Mouse (Mus musculus): ENCODE measurements around the gene Rab5b.

Rab5b gene

GRCm38 (mm10) chr10:128699611-128700010 lies 3.5 kb upstream of the Rab5b start:
- DNase-seq (ENCODE audit: inconsistent age in 2 of 2, low spot score in 1 of 2) = no peak

DNA sequence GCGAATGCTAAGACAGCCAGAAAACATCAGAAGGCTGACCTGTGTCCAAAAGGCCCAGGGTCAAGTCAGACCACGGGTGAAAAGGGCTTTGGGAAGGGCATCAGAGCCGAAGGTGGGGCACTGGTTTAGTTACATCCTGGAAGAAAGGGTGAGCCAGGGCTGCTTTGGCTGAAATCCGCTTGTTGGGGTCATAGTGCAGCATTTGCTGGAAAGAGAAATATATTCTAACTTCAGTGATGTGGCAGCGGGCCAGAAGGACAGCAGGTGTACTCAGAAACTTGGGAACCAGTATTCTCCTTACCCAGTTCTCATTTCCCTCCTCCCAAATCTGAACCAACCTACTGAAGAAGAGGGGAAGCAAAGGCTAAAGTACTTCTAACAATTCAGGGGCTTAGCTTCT lies 2.9 kb upstream of the Rab5b start:
- DNase-seq (ENCODE audit: inconsistent age in 2 of 2, low spot score in 1 of 2) = no peak

DNA sequence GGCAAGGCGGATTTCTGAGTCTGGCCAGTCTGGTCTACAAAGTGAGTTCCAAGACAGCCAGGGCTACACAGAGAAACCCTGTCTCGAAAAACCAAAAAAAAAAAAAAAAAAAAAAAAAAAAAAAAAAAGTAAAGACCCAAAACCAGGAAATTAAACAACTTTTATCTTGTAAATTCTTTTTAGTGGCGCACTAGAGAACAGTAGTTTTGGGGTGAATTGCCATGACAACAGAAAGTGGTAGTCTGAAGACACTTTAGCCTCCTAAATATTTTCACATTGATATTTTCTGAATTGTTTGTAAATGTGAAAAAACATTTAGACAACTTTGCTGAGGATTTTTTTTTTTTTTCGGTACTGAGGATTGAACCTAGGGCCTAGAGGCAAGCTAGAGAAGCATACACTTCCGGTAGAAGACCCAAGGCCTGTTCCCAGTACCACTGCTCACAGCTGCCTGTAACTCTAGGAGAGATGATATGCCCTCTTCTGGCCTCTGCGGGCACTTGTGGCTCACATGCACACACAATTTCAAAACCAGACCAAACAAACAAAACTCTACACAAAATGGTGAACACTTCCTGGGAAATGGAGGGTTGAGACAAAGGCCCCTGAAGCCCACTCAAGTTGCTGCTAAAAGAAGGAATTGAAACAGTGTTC lies 1.1 kb upstream of the Rab5b start:
- no peak for DNase-seq (ENCODE audit: inconsistent age in 2 of 2, low spot score in 1 of 2)

GRCm38 (mm10) chr10:128695411-128695991 lies 563 bp downstream of the Rab5b start:
- DNase-seq (ENCODE audit: inconsistent age in 2 of 2, low spot score in 1 of 2) = peak in 1 of 2 experiments; percentile 25

DNA sequence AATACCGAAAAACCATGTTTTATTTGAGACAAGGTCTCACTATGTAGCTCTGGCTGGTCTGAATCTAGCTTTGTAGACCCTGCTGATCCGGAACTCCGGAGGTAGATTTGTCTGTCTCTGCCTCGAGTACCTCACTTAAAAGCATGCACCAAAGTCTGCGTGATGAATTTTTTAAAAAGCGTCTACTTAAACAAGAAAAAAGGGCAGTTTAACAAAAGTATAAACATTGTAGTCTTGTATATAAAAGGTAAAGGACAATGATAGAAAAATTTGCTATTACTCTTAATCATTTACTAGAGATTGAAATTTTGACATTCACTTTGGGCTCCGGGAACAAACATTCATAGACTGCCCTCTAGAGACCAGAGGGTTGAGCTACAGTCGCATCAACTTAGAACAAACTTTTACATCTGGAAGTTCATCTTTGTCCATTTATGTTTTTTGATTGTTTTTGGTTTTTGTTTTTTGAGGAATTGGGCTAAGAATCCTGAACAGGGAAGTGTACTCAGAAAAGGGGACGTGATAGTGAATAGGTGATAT lies 21.5 kb downstream of the Rab5b start:
- peak in 1 of 2 experiments; percentile 75 for DNase-seq (ENCODE audit: inconsistent age in 2 of 2, low spot score in 1 of 2)

DNA sequence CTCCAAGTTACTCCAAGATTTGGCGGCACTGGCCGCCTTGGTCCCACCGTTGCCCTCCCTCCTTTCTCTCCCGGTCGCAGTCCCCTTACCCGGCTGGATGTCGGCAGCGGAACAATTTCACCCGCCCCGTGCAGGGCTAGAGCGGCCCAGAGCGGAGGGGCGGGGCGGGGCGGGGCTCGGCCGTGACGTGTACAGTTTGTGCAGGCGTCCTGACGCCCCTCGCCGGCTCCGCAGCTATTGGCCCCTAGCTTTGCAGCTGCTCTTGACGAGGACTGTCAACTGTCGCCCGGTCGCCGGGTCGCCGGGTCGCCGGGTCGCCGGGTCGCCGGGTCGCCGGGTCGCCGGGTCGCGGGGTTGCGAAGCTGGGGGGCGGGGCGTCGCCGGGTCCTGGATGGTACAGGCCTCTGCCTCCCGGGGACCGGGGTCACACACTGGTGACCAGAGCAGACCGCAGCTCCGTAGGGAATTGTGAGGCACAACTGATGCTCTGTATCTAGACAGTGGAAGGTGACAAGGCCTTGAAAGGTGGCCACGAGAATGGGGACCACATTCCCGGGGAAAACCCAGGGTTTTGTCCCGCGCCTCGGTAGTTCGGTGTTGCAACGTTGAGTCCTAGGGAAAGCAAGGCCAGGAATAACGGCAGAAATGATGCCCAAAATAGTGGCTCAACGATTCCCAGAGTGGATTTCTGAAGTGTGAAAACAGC lies 22.1 kb downstream of the Rab5b start, which contains the start of gene Suox:
Gene Suox (minus strand): TSS at position 311 of the 706 bp plus-strand sequence.
- DNase-seq (ENCODE audit: inconsistent age in 2 of 2, low spot score in 1 of 2) = peak; percentile 87 to 96

- DNase-seq (ENCODE audit: inconsistent age in 2 of 2, low spot score in 1 of 2) = no peak
These were observed 24.9 kb downstream of the Rab5b start for GRCm38 (mm10) chr10:128671148-128671547.

DNA sequence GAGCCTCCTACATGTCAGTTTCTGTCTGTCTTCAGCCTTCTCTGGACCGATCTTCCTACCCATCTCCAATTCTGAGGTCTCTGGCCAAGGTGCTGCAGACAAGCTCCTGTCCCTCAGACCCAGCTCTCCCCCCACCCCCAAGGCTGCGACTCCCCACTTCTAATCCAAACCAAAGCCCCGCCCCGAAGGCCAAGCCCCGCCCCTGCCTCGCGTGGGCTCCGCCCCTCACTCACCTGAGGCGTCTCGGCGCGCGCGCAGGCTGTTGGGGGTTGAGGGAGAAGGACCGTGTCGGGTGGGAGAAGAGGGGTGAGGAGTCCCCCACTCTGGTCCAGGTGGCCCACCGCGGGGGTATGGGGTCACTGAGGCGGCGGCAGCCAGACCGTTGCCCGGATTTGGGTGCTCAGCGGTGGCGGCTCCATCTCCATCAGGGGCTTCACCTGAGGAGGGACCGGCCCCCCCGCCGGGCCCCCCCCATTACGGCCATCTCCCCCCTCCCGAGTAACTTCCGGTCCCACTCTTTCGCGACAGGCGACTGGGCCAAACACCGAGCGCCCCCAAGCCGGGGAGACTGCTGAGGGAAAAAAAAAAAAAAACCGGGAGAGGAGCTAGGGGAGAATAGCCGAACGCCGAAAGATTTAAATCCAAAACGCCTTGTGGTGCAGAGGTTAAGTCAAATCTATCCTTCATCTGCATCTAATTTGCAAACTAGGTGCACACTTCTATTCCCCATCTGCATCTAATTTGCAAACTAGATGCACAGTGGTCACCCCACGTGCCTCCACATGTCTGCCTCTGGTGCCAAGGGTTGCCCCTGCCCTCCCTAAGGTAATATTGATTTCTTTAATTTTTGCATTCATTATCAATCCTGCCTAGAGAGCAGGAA lies 27.0 kb downstream of the Rab5b start:
- DNase-seq (ENCODE audit: inconsistent age in 2 of 2, low spot score in 1 of 2) = peak; percentile 67 to 82

DNA sequence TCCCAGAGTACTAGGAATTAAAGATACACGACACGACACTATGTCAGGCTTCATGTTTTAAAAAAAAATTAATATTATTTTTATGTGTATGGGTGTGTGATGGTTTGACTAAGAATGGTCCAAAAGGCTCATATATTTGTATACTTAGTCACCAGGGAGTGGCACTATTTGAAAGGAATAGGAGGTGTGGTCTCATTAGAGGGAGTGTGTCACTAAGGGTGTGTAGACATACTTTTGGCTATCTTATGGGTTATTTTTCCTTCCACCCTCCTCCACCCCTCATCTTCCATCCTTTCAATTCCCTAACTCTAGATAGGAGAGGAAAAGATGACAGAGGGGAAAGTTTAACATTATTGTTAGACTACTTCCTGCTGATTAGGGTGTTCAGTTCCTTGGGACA lies 30.3 kb downstream of the Rab5b start:
- DNase-seq (ENCODE audit: inconsistent age in 2 of 2, low spot score in 1 of 2) = no peak

DNA sequence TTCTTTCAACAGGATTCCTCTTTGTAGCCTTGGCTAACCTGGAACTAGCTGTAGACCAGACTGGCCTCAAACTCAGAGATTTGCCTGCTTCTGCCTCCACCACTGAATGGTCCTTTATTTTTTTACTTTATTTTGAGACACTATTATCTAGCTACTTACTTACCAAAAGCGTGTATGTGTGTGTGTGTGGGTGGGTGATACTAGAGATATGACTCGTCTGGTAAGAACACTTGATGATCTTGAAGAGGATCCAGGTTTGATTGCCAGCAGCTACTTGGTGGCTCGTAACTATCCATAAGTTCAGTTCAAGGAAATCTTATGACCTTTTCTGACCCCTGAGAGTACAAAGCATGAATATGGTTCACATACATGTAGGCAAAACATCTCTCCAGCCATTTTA lies 30.8 kb downstream of the Rab5b start:
- no peak for DNase-seq (ENCODE audit: inconsistent age in 2 of 2, low spot score in 1 of 2)

- DNase-seq (ENCODE audit: inconsistent age in 2 of 2, low spot score in 1 of 2) = no peak
These were observed 31.3 kb downstream of the Rab5b start for GRCm38 (mm10) chr10:128664808-128665207.

GRCm38 (mm10) chr10:128663441-128664220 lies 32.4 kb downstream of the Rab5b start:
- DNase-seq (ENCODE audit: inconsistent age in 2 of 2, low spot score in 1 of 2) = no peak

GRCm38 (mm10) chr10:128662465-128662864 lies 33.6 kb downstream of the Rab5b start:
- DNase-seq (ENCODE audit: inconsistent age in 2 of 2, low spot score in 1 of 2) = no peak

DNA sequence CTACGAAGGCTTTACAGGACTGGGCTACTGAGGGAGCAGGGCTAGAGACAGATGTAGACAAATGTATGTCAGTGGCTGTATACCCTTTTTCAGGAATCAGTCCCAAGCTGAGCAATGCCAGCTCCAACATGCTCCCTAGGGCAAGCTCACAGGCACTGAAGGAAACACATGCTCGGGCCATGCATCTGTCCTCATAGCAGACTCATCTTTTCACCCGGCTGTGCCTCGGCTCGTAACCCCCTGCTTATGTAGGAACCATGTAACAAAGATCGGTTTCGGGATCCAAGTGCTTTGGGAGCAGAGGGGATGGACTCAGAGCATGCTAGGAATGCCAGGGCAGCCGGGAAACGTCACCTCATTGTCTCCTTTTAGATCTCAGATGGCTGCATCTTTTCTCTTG lies 36.6 kb downstream of the Rab5b start:
- no peak for DNase-seq (ENCODE audit: inconsistent age in 2 of 2, low spot score in 1 of 2)

- DNase-seq (ENCODE audit: inconsistent age in 2 of 2, low spot score in 1 of 2) = no peak
These were observed 38.2 kb downstream of the Rab5b start for GRCm38 (mm10) chr10:128657844-128658243.

- DNase-seq (ENCODE audit: inconsistent age in 2 of 2, low spot score in 1 of 2) = no peak
These were observed 39.3 kb downstream of the Rab5b start for GRCm38 (mm10) chr10:128656731-128657130.

- DNase-seq (ENCODE audit: inconsistent age in 2 of 2, low spot score in 1 of 2) = no peak
These were observed 40.8 kb downstream of the Rab5b start for GRCm38 (mm10) chr10:128655254-128655653.

GRCm38 (mm10) chr10:128653866-128654265 lies 42.2 kb downstream of the Rab5b start:
- DNase-seq (ENCODE audit: inconsistent age in 2 of 2, low spot score in 1 of 2) = no peak

DNA sequence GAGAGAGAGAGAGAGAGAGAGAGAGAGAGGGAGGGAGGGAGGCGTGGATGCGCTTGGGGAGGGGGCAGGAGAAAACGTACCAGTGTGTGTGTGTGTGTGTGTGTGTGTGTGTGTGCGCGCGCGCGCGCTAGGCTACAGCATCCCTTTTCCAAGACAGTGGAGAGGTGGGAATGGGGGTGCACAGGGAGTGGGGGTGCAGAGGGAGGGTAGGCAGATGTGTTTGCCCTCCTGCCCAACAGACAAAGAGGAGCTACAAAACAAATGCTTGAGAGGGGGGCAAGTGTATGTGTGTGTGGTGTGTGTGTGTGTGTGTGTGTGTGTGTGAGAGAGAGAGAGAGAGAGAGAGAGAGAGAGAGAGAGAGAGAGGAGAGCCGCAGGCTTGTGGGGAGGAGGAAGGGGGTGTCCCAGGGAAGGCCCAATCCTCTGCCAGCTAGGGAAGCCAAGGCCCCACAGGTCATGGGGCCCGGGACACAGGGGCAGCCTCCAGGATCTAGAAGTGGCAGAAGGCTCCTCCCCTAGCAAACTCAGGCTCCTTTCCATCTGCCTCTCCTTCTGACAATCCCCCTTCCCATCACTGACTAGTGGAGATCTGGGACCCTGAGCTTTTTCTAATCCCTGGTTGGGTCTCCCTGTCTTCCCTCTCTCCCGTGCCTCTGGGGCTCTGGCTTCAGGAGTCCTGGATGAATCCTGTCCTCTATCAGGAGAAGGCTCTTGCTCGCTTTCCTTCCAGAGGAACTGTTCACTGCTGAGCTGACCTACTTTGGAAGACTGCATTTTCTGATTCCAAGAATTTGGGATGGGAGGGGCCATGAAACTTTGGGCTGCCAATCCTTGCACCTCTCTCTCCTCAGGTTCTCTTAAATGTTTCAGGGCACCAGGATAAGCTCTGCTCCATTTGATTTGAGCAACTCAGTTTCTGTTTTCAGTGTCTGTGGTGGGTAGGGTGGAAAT lies 49.6 kb downstream of the Rab5b start:
- peak in 1 of 2 experiments; percentile 86 for DNase-seq (ENCODE audit: inconsistent age in 2 of 2, low spot score in 1 of 2)
